Mouse (Mus musculus): ENCODE results near the gene Mtus2.

Mtus2 gene

DNA sequence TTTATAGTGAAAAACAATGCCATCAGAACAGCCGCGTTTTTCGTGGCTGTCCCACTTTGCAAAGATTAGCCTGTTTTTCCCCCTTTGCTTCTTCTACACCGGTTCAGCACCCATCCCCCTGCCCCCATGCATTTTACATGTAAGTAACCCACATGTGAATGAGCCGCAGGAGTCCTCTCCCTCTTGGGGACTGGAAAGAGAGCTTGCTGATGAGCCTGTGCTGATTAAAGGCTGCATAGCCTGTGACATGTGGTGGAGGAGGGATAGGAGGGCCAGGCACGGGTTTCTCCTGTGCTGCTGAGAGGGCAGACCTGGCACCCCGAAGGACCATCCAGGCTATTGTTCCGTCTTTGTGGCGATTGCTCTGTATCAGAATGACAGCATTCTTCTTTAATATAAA is 151.2 kb downstream of the Mtus2 start:
- no peak for TF ChIP-seq GATA4 (IDR thresholded peaks at IDR 0.05; ENCODE audit: insufficient replicate concordance, low read length)

DNA sequence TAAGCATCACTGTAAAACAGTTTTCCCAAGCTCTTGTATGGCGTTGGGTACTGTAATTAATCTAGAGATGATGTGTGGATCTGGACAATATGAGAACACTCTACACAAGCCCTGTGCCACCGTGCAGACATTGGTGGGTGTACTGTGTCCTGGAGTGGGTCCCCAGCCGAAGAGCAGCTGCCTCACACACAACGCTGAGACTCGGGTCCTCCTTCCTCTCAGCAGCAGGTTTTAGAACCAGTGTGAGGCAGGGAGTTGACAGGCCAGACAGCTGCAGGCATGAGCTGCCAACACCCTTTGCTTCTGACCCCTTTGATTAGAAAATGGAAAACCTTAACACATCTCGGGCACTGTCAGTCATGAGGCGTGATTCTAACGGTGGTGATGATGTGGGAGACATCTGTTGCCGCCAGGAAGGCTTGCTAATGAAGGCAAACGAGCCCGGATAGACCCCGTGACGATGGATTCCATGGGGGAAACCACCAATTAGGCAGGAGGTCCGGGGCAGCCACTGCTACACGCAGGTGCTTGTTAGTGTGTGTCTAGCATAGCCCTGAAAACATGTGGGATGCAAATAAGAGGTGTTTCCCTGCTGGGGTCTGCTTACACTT is 158.2 kb downstream of the Mtus2 start:
- TF ChIP-seq GATA4 (IDR thresholded peaks at IDR 0.05; ENCODE audit: insufficient replicate concordance, low read length) = no peak

DNA sequence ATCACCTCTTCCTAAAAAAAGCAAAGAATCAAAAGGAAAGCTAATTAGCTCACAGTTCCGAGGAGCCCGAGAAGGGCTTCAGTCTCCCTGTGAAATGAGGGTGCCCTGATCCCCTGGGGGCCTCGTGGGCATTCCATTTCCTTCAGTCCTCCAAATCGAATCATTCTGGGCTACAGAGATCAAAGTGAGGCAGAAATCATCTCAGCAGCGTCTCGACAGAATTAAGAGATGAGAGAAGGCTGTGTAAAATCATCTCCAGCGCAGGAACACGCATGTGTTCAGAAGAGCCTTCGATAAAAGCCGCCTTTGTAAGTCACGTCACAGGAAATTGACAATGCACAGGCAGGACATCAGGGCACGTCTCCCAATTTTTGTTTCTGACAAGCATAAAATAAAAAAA is 167.2 kb downstream of the Mtus2 start:
- no peak for TF ChIP-seq GATA4 (IDR thresholded peaks at IDR 0.05; ENCODE audit: insufficient replicate concordance, low read length)

DNA sequence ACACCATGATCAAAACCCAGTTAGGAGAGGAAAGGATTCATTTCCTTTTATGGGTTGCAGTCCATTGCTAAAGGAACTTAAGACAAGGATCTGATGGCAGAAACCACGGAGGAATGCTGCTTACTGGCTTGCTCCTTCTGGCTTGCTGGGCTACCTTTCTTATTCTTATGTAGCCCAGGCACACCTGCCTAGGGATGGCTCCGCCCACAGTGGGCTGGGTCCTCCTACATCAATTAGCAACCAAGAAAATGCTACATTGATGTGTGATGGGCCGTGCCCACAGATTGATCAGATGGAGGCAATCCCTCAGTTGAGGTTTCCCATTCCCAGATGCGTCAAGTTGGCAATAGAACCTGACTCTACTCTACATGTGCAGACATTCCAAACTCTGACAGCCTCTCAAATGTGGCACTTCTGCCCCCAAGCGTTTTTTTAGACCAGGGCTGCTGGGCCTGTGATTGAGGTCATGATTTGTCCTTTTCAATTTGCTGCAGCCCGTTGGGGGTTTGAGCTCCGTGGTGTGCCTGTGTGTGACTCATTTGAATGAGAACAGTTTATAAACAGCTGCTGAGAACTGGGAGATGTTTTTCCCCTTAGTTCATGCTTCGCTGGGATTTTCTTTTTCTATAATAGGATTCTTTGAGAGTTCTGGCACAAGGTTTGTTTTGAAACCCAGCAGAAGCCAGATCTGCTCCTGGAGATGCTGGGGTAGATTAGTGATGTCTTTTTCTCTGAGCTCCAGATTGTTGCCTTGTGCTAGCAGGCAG is 173.8 kb downstream of the Mtus2 start:
- no peak for TF ChIP-seq GATA4 (IDR thresholded peaks at IDR 0.05; ENCODE audit: insufficient replicate concordance, low read length)

DNA sequence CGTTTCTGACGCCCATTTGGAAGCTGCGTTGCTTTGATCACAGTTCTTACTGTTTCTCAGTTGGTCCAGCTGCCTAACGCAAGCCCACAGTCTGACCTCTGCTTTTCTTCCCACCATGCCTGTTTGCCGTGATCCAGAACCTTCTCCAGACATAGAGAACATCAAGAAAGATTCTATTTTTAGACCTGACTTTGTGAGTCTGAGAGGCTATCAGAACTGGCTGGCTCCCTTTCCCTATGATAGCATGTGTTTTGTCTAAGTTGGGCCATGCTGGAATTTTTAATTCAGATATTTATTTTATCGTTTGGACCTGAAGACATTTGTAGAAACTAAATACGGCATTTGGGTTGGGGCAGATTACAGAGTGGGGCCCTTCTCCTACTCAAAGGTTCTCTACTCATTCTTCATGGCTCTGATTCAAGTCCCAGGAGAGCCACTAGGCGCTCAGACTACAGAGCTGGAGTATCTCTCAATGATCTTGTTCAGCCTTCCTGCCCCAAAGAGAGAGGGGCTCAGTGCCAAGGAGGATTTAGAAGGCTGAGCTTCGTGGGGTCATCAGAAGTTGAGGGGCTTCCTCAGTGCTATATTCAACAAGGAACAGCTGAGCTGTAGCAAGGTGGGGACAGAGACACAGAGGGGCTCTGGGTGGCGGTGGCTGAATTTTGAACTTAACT is 174.5 kb downstream of the Mtus2 start:
- TF ChIP-seq GATA4 (IDR thresholded peaks at IDR 0.05; ENCODE audit: insufficient replicate concordance, low read length) = no peak

DNA sequence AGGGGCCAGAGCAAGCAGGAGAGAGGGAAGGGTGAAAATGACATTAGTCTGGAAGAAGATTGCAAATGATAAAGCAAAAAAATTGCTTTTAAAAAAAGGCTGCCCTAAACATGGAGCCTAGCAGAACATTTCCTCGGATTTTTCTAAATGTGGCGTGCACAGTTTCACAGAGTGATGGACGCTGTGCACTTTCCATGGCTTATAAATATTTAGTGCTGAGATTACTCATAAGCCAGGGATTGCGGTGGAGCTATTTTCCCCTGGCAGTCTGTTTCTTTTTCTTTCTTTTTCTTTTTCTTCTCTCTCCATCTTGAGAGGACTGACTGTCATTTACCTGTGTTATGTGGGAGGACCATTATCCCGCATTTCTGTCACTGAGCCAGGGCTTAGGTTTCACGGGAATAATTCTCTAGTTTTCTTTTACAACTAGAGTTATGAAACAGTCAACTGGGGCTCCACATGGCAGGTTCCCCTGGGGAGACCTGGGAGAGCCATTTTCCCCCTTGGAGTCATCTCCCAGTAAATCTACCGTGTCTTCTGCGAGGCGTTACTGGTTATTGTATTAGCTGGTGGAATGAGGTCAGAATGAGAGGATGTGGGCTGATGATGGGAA is 176.4 kb downstream of the Mtus2 start:
- no peak for TF ChIP-seq GATA4 (IDR thresholded peaks at IDR 0.05; ENCODE audit: insufficient replicate concordance, low read length)

DNA sequence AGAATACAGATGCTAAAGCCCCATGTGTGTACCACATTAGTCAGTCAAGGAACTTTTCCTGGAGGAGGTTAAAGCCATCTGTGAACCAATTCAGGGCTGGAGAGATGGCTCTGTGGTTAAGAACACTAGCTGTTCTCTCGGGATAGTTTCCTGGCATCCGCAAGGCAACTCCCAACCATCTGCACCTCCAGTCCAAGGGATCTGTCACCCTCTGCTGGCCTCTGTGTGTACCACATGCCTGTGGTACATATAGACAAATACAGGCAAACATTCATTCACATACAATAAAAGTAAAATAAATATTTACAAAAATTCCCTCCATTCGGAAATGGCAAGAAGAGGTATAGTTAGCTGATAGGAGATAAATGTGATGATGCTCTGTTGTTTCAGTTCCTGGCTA is 184.5 kb downstream of the Mtus2 start:
- TF ChIP-seq GATA4 (IDR thresholded peaks at IDR 0.05; ENCODE audit: insufficient replicate concordance, low read length) = no peak

DNA sequence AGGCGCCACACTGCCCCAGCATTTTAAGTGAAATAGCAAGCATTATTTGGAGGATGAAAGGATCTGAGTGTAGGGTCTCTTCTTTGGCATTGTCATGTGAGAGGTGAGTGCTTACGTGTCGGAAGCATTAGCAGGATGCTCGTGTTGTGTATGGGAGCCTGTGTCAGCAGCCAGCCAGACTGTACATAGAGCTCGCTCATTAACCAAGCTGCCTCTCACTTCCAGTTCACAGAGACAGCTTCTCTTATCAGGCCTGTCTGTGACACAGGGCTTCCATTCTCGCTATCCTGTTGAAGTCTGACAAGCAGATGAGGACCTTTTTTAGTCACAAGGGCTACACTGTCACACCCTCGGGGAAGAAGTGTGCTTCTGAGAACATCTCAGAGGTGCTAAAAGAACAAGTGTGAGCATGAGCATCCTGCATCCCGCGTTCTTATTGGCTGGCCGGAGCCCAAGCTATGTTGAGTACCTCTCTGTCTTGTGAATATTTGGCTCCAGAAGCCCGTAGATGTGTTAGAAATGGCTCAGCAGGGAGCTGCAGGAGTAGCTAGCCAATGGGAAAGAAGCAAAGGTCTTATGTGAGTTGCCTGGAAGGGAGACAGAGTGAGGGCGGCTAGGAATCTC is 189.2 kb downstream of the Mtus2 start:
- TF ChIP-seq GATA4 (IDR thresholded peaks at IDR 0.05; ENCODE audit: insufficient replicate concordance, low read length) = no peak

DNA sequence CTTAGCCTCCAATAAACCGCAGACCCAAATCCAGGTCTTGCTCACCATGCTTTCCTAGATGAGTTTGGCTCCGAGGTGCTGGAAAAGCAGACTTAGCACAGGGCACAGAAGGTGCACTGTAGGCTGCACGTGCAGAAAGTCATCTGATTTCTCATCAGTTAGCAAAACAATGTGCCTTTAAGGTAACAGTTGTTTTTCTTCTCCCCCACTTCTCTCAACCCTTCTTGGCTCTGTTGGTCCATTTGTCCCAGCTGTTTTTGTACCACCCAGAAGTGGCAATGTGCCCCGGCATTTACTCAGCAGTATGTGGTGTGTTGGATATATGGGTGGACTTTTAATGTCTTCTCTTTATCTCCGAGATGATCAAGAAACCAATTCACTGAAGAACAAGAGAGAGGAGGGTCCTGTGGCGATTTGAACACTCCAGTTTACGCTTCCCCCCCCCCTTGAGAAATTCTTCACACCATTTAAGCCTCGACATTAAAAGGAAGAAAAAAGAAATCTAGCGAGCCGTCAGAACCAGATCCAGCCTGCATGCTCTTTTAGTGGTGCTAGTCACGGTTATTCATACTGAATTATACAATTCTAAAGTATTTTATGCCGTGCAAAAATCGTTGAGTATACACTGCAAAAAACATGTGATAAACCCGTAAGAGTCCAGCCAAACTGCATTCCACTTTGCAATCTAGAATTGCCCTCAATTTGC is 194.9 kb downstream of the Mtus2 start:
- no peak for TF ChIP-seq GATA4 (IDR thresholded peaks at IDR 0.05; ENCODE audit: insufficient replicate concordance, low read length)

DNA sequence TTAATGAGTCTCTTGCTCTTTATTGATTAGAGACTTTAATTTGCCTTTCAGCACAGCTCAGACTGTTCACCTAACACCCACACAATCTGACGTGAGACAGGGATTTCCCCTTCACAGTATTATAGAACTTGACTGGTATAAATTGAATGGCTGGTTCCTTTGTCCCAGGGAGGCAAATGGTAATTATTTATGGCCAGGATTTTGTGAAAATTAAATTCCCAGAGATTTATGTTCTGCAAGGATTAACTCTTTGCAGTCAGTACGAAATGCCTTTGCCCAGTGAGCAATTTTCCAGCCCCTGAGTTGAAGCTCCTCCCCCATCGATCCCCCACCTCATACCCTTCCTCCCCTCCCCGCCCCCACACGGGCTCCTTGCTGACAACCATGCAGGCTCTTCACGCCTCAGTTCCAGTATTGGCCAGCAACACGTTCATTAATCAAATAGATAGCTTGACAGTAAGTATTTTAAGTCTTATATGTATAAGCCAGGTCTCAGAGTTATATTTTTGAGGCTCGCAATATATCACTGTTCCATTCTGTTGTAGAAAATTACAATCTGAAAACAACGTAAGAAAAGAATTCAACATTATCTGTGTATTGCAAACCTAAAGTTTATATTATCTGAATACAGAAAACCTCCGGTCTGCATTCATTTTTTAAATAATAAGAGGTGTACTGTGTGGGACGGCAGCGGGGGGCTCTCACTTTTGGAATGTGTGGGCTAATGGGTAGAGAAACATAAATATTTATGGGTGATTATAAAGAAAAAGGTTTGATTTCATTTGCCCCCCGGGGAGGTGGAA is 195.7 kb downstream of the Mtus2 start:
- no peak for TF ChIP-seq GATA4 (IDR thresholded peaks at IDR 0.05; ENCODE audit: insufficient replicate concordance, low read length)

DNA sequence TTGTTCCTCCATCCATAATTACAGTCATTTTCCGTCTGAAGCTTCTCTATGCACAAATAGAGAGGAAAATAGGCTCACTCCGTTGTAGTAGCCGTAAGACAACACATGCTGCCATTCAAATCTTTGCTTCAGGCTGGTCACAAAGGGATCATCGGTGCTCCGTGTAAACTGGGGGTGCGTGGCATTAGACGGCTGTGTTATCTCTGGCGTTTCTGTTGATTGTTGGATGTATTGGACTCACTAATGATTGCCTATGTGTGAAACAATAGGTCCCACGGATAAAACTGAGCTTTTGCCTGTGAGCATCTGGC is 196.2 kb downstream of the Mtus2 start:
- no peak for TF ChIP-seq GATA4 (IDR thresholded peaks at IDR 0.05; ENCODE audit: insufficient replicate concordance, low read length)

DNA sequence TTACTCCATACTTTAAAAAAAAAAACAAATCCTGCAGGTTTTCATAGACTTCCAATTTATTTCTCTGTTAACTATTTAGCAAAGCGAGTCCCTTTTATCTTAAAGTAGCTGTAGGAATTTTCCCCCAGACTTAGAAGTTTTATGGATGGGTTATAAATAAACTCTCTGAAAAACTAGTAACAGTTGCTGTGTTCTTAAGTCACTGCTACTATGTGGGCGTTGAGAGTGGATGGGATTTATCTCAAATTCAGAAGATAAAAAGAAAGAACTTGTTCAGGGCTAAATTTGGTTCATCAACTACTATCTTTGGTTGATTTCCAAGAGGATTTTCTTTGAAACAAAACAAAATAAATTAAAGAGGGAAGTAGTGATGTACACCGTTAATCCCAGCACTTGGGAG is 197.6 kb downstream of the Mtus2 start:
- no peak for TF ChIP-seq GATA4 (IDR thresholded peaks at IDR 0.05; ENCODE audit: insufficient replicate concordance, low read length)

DNA sequence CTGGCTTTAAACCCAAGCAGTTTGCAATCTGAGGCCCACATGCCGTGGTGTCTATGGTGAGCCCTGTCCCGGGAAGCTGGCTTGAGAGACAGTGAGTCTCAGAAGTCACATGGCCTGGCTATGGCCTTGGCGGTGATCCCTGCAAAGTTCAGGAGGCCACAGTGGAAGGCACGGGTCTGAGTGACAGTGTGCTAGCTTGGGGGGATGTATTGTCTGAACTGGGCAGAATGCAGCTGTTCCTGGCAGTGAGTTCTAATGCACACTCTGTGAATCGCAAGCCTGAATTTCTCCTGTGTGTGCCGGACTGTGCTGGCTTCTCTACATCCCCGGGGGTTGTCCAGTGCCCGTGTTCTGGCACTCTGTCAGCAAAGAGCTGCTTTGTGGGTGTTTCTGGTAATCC is 202.2 kb downstream of the Mtus2 start:
- no peak for TF ChIP-seq GATA4 (IDR thresholded peaks at IDR 0.05; ENCODE audit: insufficient replicate concordance, low read length)

DNA sequence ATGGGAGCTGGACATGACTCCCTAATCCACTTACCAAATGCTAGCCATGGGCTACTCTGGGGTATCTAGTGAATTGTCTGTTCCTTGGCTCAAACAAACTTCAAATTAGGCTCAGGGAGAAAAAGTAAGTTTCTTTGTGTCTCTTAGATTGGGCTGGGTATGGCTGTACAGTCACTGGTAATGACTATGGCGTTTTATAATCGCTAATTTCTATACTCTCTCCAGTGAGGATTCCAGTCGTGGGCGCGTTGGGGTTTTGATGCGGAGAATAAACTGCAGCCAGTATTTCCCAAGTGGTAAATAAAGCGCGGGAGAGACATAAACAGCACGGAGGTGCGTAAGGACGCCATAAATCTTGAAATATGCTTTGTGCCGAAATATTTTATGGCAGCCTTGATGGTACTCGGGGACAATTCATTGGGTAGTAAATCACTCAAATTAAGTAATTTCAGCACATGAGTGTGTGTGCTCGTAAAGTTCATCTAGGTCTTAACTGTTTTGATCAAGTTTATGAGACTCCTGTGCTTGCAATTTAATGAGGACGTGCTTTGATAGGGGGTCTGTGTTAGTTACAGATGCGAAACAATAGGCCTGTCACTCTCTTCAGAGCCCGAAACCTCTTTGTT is 203.5 kb downstream of the Mtus2 start:
- no peak for TF ChIP-seq GATA4 (IDR thresholded peaks at IDR 0.05; ENCODE audit: insufficient replicate concordance, low read length)
